Mouse (Mus musculus) lung, adult 2 months (tissue): ENCODE measurements at regions not wholly inside any gene's neighbourhood (a gene's known extent, or its start where the extent isn't known, plus 50 kb on each side); places are given as distances from the start of the nearest gene placed in this dataset.

Source experiments
- DNase-seq: peaks from one replicate; pipeline ENCODE4 v3.0.0; 2022
- H3K4me1 ChIP-seq: fragments of 200-500 bp; 2 replicates; pipeline ENCODE4 v1.6.1; 2011; ENCODE audit warnings: low read length; ENCODE audit not compliant: control insufficient read depth, insufficient read depth
- H3K4me3 ChIP-seq: fragments of 200-500 bp; replicated peaks from 2 replicates; pipeline ENCODE3; 2011; ENCODE audit warnings: low read depth, mild to moderate bottlenecking, control low read depth, low read length; ENCODE audit errors: extremely low read depth
- CTCF ChIP-seq: fragments of 200-500 bp; IDR thresholded peaks from 2 replicates; pipeline ENCODE4 v1.5.1; 2011; ENCODE audit warnings: mild to moderate bottlenecking, low read length, control low read depth; ENCODE audit not compliant: insufficient read depth
- POLR2A ChIP-seq: fragments of 200-500 bp; IDR thresholded peaks from 2 replicates; pipeline ENCODE4 v1.6.1; 2011; ENCODE audit warnings: low read depth, mild to moderate bottlenecking, control low read depth, low read length, borderline replicate concordance; ENCODE audit errors: extremely low read depth
- WGBS: fragments of 180-500 bp; shearing (Covaris S2); methylation state at CpG from one replicate; pipeline ENCODE4 v1.1.7; 2018; 5-methylcytosine and 5-hydroxymethylcytosine counted together

GRCm38 (mm10) chr17:48646626-48647195 is 192.0 kb downstream of the Unc5cl start:
- H3K4me3 ChIP-seq = no peak overlapping the region
- no peaks in the 10 kb centered on the region; the same call in 1 of the 2 replicates for H3K4me1 ChIP-seq
- DNase-seq = no peak
- TF ChIP-seq CTCF (no peak), POLR2A (no peak)
- WGBS = 46% methylated on average over 11 of the region's 11 CpGs

GRCm38 (mm10) chr17:48647431-48647830 is 192.7 kb downstream of the Unc5cl start:
- no peak for DNase-seq
- WGBS = 37% methylated on average over 14 of the region's 14 CpGs
- H3K4me3 ChIP-seq = no peak overlapping the region
- no peaks in the 10 kb centered on the region; the same call in 1 of the 2 replicates for H3K4me1 ChIP-seq
- TF ChIP-seq CTCF (no peak), POLR2A (no peak)

GRCm38 (mm10) chr17:48650556-48650955 is 195.9 kb downstream of the Unc5cl start:
- TF ChIP-seq CTCF = no peak
- TF ChIP-seq POLR2A = no peak
- Histone ChIP-seq H3K4me3 (no peak overlapping the region), H3K4me1 (no peaks in the 10 kb centered on the region)
- DNase-seq = no peak
- 60% methylated on average over 13 of the region's 13 CpGs for WGBS

GRCm38 (mm10) chr17:48672749-48673148 is 218.0 kb downstream of the Unc5cl start:
- no peak overlapping the region for H3K4me3 ChIP-seq
- WGBS = 71% methylated on average over 3 of the region's 3 CpGs
- no peak for DNase-seq
- TF ChIP-seq POLR2A (no peak), CTCF (no peak)
- no peaks in the 10 kb centered on the region for H3K4me1 ChIP-seq

GRCm38 (mm10) chr17:48678216-48678832 is 223.6 kb downstream of the Unc5cl start:
- no peak for DNase-seq
- TF ChIP-seq CTCF (no peak), POLR2A (no peak)
- H3K4me1 ChIP-seq = no peaks in the 10 kb centered on the region
- no peak overlapping the region for H3K4me3 ChIP-seq
- 63% methylated on average over 12 of the region's 12 CpGs for WGBS

- WGBS = 83% methylated on average over 10 of the region's 10 CpGs
- no peak for TF ChIP-seq POLR2A
- no peak for TF ChIP-seq CTCF
- H3K4me1 ChIP-seq = no peaks in the 10 kb centered on the region
- no peak overlapping the region for H3K4me3 ChIP-seq
- no peak for DNase-seq
Measured at GRCm38 (mm10) chr17:48680331-48680730, 225.6 kb downstream of the Unc5cl start.

- H3K4me1 ChIP-seq = no peaks in the 10 kb centered on the region
- 48% methylated on average over 2 of the region's 2 CpGs for WGBS
- TF ChIP-seq CTCF = no peak
- TF ChIP-seq POLR2A = no peak
- H3K4me3 ChIP-seq = no peak overlapping the region
- no peak for DNase-seq
Measured at GRCm38 (mm10) chr17:48688944-48689343, 234.2 kb downstream of the Unc5cl start.

- Histone ChIP-seq H3K4me3 (no peak overlapping the region), H3K4me1 (no peaks in the 10 kb centered on the region)
- 80% methylated on average over 5 of the region's 5 CpGs for WGBS
- DNase-seq = no peak
- TF ChIP-seq POLR2A (no peak), CTCF (no peak)
Measured at GRCm38 (mm10) chr17:48698456-48698855, 233.7 kb upstream of the Lrfn2 start.

GRCm38 (mm10) chr17:48700591-48700990 is 231.6 kb upstream of the Lrfn2 start:
- Histone ChIP-seq H3K4me1 (no peaks in the 10 kb centered on the region), H3K4me3 (no peak overlapping the region)
- 24% methylated on average over 10 of the region's 10 CpGs for WGBS
- DNase-seq = no peak
- TF ChIP-seq CTCF (no peak), POLR2A (no peak)

- DNase-seq = no peak
- TF ChIP-seq CTCF (no peak), POLR2A (no peak)
- H3K4me3 ChIP-seq = no peak overlapping the region
- no peaks in the 10 kb centered on the region for H3K4me1 ChIP-seq
- WGBS = 60% methylated on average over 4 of the region's 4 CpGs
Measured at GRCm38 (mm10) chr17:48720506-48720905, 211.7 kb upstream of the Lrfn2 start.

- TF ChIP-seq CTCF (no peak), POLR2A (no peak)
- DNase-seq = no peak
- no peak overlapping the region for H3K4me3 ChIP-seq
- 71% methylated on average over 10 of the region's 10 CpGs for WGBS
- H3K4me1 ChIP-seq = no peaks in the 10 kb centered on the region
Measured at GRCm38 (mm10) chr17:48723286-48723685, 208.9 kb upstream of the Lrfn2 start.
